Mouse (Mus musculus) heart, adult 2 months (tissue): ENCODE results near the gene Pah.

ENCODE experiments used
- CTCF ChIP-seq: fragments of 200-600 bp; IDR thresholded peaks from 2 replicates; pipeline ENCODE4 v1.8.1; 2022; ENCODE audit warnings: antibody characterized with exemption, mild to moderate bottlenecking, moderate library complexity
- EP300 ChIP-seq: fragments of 200-500 bp; IDR thresholded peaks from 2 replicates; pipeline ENCODE4 v1.6.1; 2011; ENCODE audit warnings: low read depth, low read length, control low read depth; ENCODE audit not compliant: insufficient read depth
- POLR2A ChIP-seq: fragments of 200-500 bp; IDR thresholded peaks from 2 replicates; pipeline ENCODE4 v1.6.1; 2011; ENCODE audit warnings: mild to moderate bottlenecking, low read depth, low read length, control low read depth; ENCODE audit not compliant: insufficient read depth

GRCm38 (mm10) chr10:87556441-87556840 lies 34.8 kb downstream of the Pah start:
- TF ChIP-seq CTCF, result no peak
- TF ChIP-seq POLR2A, result no peak
- TF ChIP-seq EP300, result no peak
